Mouse (Mus musculus) intestine, postnatal 0 days (tissue): Measurements from ENCODE around the gene Lrrc74a. TPM values are rescaled to one million over a fixed set of nuclear protein-coding genes. Genes with fewer than 3 reads are reported as not detected.

ENCODE experiments used
- ATAC-seq: fragments of 200-750 bp; cut with Nextera tagmentation; 2 replicates; pipeline ENCODE4 v1.8.0; 2017; ENCODE audit warnings: mild to moderate bottlenecking, moderate TSS enrichment, moderate library complexity
- H3K27ac ChIP-seq: fragments of 300-500 bp; sonication (generic); 2 replicates; pipeline ENCODE4 v1.5.1; 2014; ENCODE audit warnings: mild to moderate bottlenecking, low read depth, low read length, moderate library complexity
- H3K27me3 ChIP-seq: fragments of 300-500 bp; sonication (generic); replicated peaks from 2 replicates; pipeline ENCODE4 v1.6.1; 2014; ENCODE audit warnings: low read length, mixed read lengths; ENCODE audit not compliant: control insufficient read depth, insufficient read depth
- H3K36me3 ChIP-seq: fragments of 300-500 bp; sonication (generic); 2 replicates; pipeline ENCODE4 v1.6.1; 2014; ENCODE audit warnings: mild to moderate bottlenecking, moderate library complexity; ENCODE audit not compliant: control insufficient read depth, insufficient read depth
- H3K4me1 ChIP-seq: fragments of 300-500 bp; sonication (generic); replicated peaks from 2 replicates; pipeline ENCODE4 v1.6.1; 2014; ENCODE audit warnings: antibody characterized with exemption, low read length, mixed read lengths; ENCODE audit not compliant: control insufficient read depth, insufficient read depth
- H3K4me2 ChIP-seq: fragments of 300-500 bp; sonication (generic); replicated peaks from 2 replicates; pipeline ENCODE4 v1.6.1; 2014; ENCODE audit warnings: low read depth, mild to moderate bottlenecking, moderate library complexity
- H3K4me3 ChIP-seq: fragments of 300-500 bp; sonication (generic); 2 replicates; pipeline ENCODE4 v1.5.1; 2014; ENCODE audit warnings: low read depth, low read length
- H3K9ac ChIP-seq: fragments of 300-500 bp; sonication (generic); 2 replicates; pipeline ENCODE4 v1.6.1; 2014; ENCODE audit warnings: mild to moderate bottlenecking, low read depth, low read length
- H3K9me3 ChIP-seq: fragments of 300-500 bp; sonication (generic); 2 replicates; pipeline ENCODE4 v1.6.1; 2016; ENCODE audit warnings: mixed run types; ENCODE audit not compliant: control insufficient read depth
- CTCF ChIP-seq: sonication (generic); IDR thresholded peaks from 2 replicates; pipeline ENCODE4 v1.5.1; 2016; ENCODE audit warnings: low read depth, mild to moderate bottlenecking, control low read depth, antibody characterized with exemption, moderate library complexity
- WGBS: fragments of 180-500 bp; shearing (Covaris S2); extraction: QIAGEN DNeasy Blood & Tissue Kit; methylation state at CpG from one replicate; pipeline ENCODE4 v1.1.7; 2014; 5-methylcytosine and 5-hydroxymethylcytosine counted together
- polyA plus RNA-seq: library from polyadenylated mRNA; unstranded; fragments of >200 nt; fragmentation: Nextera tagmentation; extraction: Ambion mirVana; gene quantifications from 2 replicates; pipeline ENCODE4 v1.2.1, GENCODE M21; 2015

Lrrc74a gene
- polyA plus RNA-seq, 1 experiment from 2014 or later = not detected

DNA sequence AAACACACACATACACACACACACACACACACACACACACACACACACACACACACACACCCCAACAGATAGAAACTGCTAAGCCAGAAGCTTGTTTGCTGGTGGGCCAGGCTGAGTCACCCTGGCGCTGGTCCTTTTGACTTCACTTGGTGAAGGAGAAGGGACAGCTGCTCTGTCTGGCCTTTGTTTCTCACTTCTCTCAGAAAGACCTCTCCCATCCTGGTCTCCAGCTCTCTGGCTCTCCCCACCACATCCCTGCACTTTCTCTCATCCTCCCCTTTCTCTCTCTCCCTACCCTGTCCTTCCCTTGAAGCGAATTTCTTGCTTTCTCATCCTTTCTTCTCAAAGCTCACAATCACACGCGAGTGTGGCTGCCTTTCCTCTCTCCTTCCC lies 70.1 kb downstream of the Lrrc74a start:
- Histone ChIP-seq H3K36me3 (no peaks in the 10 kb centered on the region), H3K27ac (no peak overlapping the region), H3K4me3 (no peak overlapping the region), H3K9ac (no peak overlapping the region), H3K4me2 (no peak overlapping the region), H3K27me3 (peaks cover 3% of the 10 kb centered on the region; the same call in 1 of the 2 replicates), H3K9me3 (no peaks in the 10 kb centered on the region), H3K4me1 (0 out of 2 replicates have a peak, but pooled peaks cover 10% of the 10 kb centered on the region)
- 50% methylated on average over 4 of the region's 4 CpGs for WGBS
- ATAC-seq = no peak
- no peak for TF ChIP-seq CTCF

DNA sequence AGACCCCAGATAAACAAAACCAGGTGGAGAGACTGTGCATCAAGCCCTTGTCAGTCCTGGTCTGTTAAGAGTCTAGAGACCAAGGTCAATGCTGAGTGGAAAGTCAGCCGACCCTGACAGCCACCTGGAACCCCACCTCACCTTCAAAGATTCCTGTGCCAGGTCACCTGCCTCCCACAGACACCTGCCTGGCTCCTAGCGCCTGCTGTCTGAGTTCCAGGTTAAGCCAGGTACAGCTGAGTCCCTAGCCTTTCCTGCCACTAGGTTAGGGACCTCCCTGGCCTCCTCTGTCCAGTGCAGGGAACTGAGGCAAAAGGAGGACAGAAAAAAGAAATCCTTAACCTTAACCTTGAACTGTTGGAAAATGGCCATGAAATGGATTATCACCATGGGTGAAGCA lies 70.7 kb downstream of the Lrrc74a start:
- Histone ChIP-seq H3K9me3 (no peaks in the 10 kb centered on the region), H3K27ac (no peak overlapping the region), H3K4me3 (no peak overlapping the region), H3K4me1 (0 out of 2 replicates have a peak, but pooled peaks cover 10% of the 10 kb centered on the region), H3K27me3 (peaks cover 3% of the 10 kb centered on the region; the same call in 1 of the 2 replicates), H3K4me2 (no peak overlapping the region), H3K36me3 (no peaks in the 10 kb centered on the region), H3K9ac (no peak overlapping the region)
- no peak for TF ChIP-seq CTCF
- 43% methylated on average over 2 of the region's 2 CpGs for WGBS
- no peak for ATAC-seq

DNA sequence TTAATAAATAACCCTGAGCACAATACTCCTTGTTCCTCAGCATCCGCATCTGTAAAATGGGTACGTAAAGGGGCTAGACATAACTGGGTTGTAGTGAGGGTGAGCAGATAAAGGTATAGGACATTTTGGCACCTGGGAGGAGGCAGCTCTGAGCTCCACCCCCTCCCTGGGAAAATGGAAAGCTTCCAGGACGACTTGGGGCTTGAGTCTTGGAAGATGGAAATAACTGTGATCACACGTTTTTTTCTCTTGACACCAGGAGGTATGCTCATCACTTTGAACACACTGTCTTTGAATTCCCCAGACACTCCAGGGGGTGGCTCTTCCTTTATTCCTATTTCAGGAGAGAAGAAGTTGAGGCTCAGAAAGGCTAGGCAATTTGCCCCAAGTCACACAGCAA lies 71.1 kb downstream of the Lrrc74a start:
- Histone ChIP-seq H3K4me1 (0 out of 2 replicates have a peak, but pooled peaks cover 8% of the 10 kb centered on the region), H3K9ac (no peak overlapping the region), H3K9me3 (no peaks in the 10 kb centered on the region), H3K36me3 (no peaks in the 10 kb centered on the region), H3K4me2 (no peak overlapping the region), H3K4me3 (no peak overlapping the region), H3K27ac (no peak overlapping the region), H3K27me3 (peaks cover 3% of the 10 kb centered on the region; the same call in 1 of the 2 replicates)
- no peak for ATAC-seq
- WGBS = 68% methylated on average over 4 of the region's 4 CpGs
- no peak for TF ChIP-seq CTCF

DNA sequence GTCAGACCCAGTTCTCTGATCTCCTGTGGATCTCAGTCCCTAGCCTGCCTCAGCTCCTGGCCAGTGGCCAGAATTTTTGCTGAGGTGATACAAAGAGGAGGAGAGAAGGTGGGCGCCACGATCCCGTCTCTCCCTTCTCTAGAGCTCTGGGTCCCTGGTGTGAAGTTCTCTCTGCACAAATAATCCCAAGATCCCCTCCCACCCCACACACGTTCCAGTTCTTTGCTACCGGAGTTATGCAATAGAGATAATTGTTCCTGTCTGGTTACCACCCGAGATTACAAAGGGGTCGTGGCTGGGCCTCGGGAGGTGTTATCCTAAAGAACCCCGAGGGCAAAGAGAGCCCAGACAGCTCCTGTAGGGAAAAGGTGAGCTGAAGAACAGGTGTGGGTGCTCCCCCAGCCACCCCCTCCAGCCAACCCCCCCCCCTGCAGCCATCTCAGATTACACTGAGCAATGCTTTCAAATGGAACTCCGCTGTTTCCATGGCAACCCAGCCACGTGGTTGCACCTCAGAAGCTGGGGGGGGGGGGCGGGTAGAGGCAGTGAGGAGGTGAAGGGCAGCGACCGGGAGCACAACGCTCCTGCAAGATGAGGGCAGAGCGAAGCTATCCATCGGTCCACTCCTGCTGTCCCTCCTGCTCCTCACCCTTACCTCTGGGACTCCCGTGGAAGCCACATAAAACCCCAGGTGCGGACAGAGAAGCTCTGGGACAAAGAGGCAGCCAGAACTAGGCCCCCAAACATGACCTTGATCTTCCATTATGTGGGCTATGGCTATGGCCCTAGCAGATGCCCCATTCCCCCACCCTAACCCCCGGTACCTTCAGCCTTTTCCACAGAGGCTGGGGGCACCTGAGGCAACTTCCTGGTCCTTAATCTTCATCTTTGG lies 72.1 kb downstream of the Lrrc74a start:
- H3K4me2 ChIP-seq = no peak overlapping the region

DNA sequence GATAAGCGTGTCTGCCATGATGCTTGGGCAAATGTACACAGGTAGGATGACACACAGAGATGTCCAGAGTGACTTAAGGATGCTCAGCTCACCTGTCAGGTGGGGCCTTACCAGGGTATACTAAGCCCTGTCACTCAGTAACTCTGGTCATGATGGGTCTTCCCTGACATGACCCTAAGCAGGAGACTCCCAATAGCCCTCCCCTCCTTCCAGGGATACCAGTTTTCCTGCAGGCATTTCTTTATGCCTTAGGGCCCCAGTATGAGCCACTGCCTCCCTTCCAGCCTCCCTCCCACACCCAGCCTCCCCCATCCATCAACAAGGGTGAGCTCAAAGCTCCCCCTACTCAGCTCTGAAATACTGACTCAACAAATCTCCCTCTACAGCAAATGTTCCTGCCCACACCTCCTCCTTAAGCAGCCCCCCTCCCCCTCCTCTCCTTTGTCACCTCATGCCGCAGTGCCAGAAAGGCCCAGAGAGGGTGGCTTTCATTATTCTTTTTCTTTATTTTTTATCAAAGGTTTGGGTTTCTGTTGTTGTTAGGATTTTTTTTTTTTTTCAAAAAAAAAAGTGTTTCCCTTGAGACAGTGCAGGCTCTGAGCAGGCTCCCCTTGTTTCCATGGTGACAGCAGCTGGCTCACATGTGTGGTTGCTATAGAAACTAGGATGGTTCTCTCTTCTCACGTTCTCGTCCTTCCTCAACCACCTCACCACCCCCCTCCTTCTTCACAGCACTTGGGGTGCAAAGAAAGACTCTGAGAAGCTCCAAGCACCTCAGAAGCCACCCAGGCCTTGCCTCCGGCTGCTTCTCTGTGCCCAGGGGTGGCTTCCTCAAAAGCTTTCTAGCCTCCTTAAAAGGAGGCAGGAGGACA lies 73.0 kb downstream of the Lrrc74a start:
- H3K4me3 ChIP-seq = no peak overlapping the region
- no peak overlapping the region for H3K4me2 ChIP-seq
- no peak overlapping the region for H3K27ac ChIP-seq
- no peaks in the 10 kb centered on the region for H3K9me3 ChIP-seq
- no peaks in the 10 kb centered on the region for H3K36me3 ChIP-seq
- no peak overlapping the region for H3K9ac ChIP-seq
- TF ChIP-seq CTCF = no peak
- 0 out of 2 replicates have a peak, but pooled peaks cover 4% of the 10 kb centered on the region for H3K4me1 ChIP-seq
- no peak for ATAC-seq
- H3K27me3 ChIP-seq = peaks cover 3% of the 10 kb centered on the region; the same call in 1 of the 2 replicates
- WGBS = 42% methylated on average over 5 of the region's 5 CpGs

More for the DNA sequence above, 72.1 kb downstream of the Lrrc74a start:
- Histone ChIP-seq H3K4me3 (no peak overlapping the region), H3K9ac (no peak overlapping the region), H3K36me3 (no peaks in the 10 kb centered on the region), H3K4me1 (0 out of 2 replicates have a peak, but pooled peaks cover 8% of the 10 kb centered on the region), H3K27ac (no peak overlapping the region), H3K27me3 (peaks cover 3% of the 10 kb centered on the region; the same call in 1 of the 2 replicates), H3K9me3 (no peaks in the 10 kb centered on the region)
- 17% methylated on average over 20 of the region's 20 CpGs for WGBS
- ATAC-seq = no peak
- no peak for TF ChIP-seq CTCF

DNA sequence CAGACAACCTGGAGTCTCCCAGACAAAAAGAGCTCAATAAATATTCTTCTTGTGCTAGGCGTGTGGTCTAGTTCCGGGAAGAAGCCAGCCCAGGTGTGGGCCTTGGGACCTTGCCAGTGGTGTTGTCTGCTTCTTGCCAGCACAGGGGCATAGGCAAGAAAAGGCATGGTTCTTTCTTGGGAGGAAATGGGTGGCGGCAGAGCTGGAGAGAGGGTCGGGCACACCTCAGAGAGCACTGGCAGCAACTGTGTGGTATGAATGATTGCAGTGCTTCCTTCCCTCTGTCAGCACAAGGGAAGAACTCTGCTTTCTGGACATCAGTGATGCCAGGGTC lies 73.6 kb downstream of the Lrrc74a start:
- Histone ChIP-seq H3K36me3 (no peaks in the 10 kb centered on the region), H3K9me3 (no peaks in the 10 kb centered on the region), H3K9ac (no peak overlapping the region), H3K4me3 (no peak overlapping the region), H3K4me2 (no peak overlapping the region), H3K27ac (no peak overlapping the region), H3K4me1 (no peaks in the 10 kb centered on the region), H3K27me3 (peaks cover 3% of the 10 kb centered on the region; the same call in 1 of the 2 replicates)
- ATAC-seq = no peak
- 59% methylated on average over 4 of the region's 4 CpGs for WGBS
- no peak for TF ChIP-seq CTCF
